Mouse (Mus musculus) neural tube, embryonic 12.5 days (tissue): ENCODE measurements around the gene Fbxo3. TPM values are rescaled to one million over a fixed set of nuclear protein-coding genes. Genes with fewer than 3 reads are reported as not detected.
"Not testable (repeated sequence)": the region's sequence is repeated elsewhere in the genome, so short reads cannot be mapped to it uniquely, and the experiment has no call there.

Experiments used
- ATAC-seq: fragments of 200-750 bp; cut with Nextera tagmentation; 2 replicates; pipeline ENCODE4 v1.8.0; 2017; ENCODE audit warnings: low read depth, mild to moderate bottlenecking, moderate TSS enrichment, moderate library complexity; ENCODE audit not compliant: low FRiP score
- H3K27ac ChIP-seq: fragments of 300-500 bp; sonication (generic); 2 replicates; pipeline ENCODE4 v1.5.1; 2016
- H3K27me3 ChIP-seq: fragments of 300-500 bp; sonication (generic); replicated peaks from 2 replicates; pipeline ENCODE4 v1.6.1; 2016; ENCODE audit warnings: mild to moderate bottlenecking
- H3K36me3 ChIP-seq: fragments of 300-500 bp; sonication (generic); 2 replicates; pipeline ENCODE4 v1.6.1; 2016; ENCODE audit warnings: mild to moderate bottlenecking
- H3K4me1 ChIP-seq: fragments of 300-500 bp; sonication (generic); 2 replicates; pipeline ENCODE4 v1.6.1; 2016
- H3K4me2 ChIP-seq: fragments of 300-500 bp; sonication (generic); replicated peaks from 2 replicates; pipeline ENCODE4 v1.6.1; 2016; ENCODE audit warnings: mild to moderate bottlenecking
- H3K4me3 ChIP-seq: fragments of 300-500 bp; sonication (generic); 2 replicates; pipeline ENCODE4 v1.5.1; 2016
- H3K9ac ChIP-seq: fragments of 300-500 bp; sonication (generic); 2 replicates; pipeline ENCODE4 v1.6.1; 2016; ENCODE audit warnings: mild to moderate bottlenecking
- H3K9me3 ChIP-seq: fragments of 300-500 bp; sonication (generic); 2 replicates; pipeline ENCODE4 v1.6.1; 2016; ENCODE audit warnings: mild to moderate bottlenecking
- WGBS: fragments of 180-500 bp; shearing (Covaris S2); methylation state at CpG from one replicate; pipeline ENCODE4 v1.1.7; 2016; 5-methylcytosine and 5-hydroxymethylcytosine counted together
- polyA plus RNA-seq: library from polyadenylated mRNA; unstranded; fragments of >200 nt; fragmentation: Nextera tagmentation; extraction: Ambion mirVana; gene quantifications from 2 replicates; pipeline ENCODE4 v1.2.1, GENCODE M21; 2016

The Fbxo3 gene
- polyA plus RNA-seq, 1 experiment from 2014 or later, result 57.6 TPM

GRCm38 (mm10) chr2:104007793-104008519 lies 19.6 kb upstream of the Fbxo3 start:
- no peak overlapping the region for H3K4me2 ChIP-seq
- H3K9ac ChIP-seq, result no peak overlapping the region
- WGBS, result 80% methylated on average over 7 of the region's 7 CpGs
- H3K9me3 ChIP-seq, result no peaks in the 10 kb centered on the region
- no peaks in the 10 kb centered on the region for H3K36me3 ChIP-seq
- no peak for ATAC-seq
- no peak overlapping the region for H3K4me3 ChIP-seq
- H3K27me3 ChIP-seq, result no peaks in the 10 kb centered on the region
- H3K27ac ChIP-seq, result no peak overlapping the region
- no peaks in the 10 kb centered on the region for H3K4me1 ChIP-seq

- H3K4me3 ChIP-seq, H3K27me3 ChIP-seq, H3K9me3 ChIP-seq, H3K36me3 ChIP-seq, H3K27ac ChIP-seq, ATAC-seq, H3K9ac ChIP-seq, H3K4me1 ChIP-seq, H3K4me2 ChIP-seq: not testable (repeated sequence)
- WGBS, result 98% methylated on average over 3 of the region's 3 CpGs
These were observed 18.7 kb upstream of the Fbxo3 start for GRCm38 (mm10) chr2:104008853-104009252.

- no peaks in the 10 kb centered on the region for H3K27me3 ChIP-seq
- H3K9me3 ChIP-seq, result no peaks in the 10 kb centered on the region
- no peak overlapping the region for H3K27ac ChIP-seq
- H3K4me1 ChIP-seq, result no peaks in the 10 kb centered on the region
- H3K4me3 ChIP-seq, result no peak overlapping the region
- H3K36me3 ChIP-seq, result no peaks in the 10 kb centered on the region
- H3K4me2 ChIP-seq, result no peak overlapping the region
- 87% methylated on average over 7 of the region's 7 CpGs for WGBS
- ATAC-seq, result no peak
- no peak overlapping the region for H3K9ac ChIP-seq
These were observed 4.4 kb upstream of the Fbxo3 start for GRCm38 (mm10) chr2:104023096-104023495.

GRCm38 (mm10) chr2:104024656-104025055 lies 2.9 kb upstream of the Fbxo3 start:
- Histone ChIP-seq H3K4me2 (no peak overlapping the region), H3K9ac (no peak overlapping the region), H3K27me3 (no peaks in the 10 kb centered on the region), H3K4me1 (peaks cover 13% of the 10 kb centered on the region), H3K4me3 (no peak overlapping the region), H3K36me3 (no peaks in the 10 kb centered on the region), H3K27ac (no peak overlapping the region), H3K9me3 (no peaks in the 10 kb centered on the region)
- no peak for ATAC-seq
- WGBS, result 92% methylated on average over 4 of the region's 4 CpGs

- H3K9me3 ChIP-seq, result no peaks in the 10 kb centered on the region
- under 1% methylated on average over 32 of the region's 32 CpGs for WGBS
- no peaks in the 10 kb centered on the region for H3K27me3 ChIP-seq
- peak within 1 kb of the TSS; percentile 92 for H3K4me2 ChIP-seq
- H3K4me1 ChIP-seq, result peaks cover 14% of the 10 kb centered on the region
- peak; percentile 72 for ATAC-seq
- H3K36me3 ChIP-seq, result peaks cover 5% of the 10 kb centered on the region; the same call in 1 of the 2 replicates
- H3K27ac ChIP-seq, result 0 out of 2 replicates have a peak within 1 kb of the TSS, but pooled peaks have one; percentile 18
- H3K4me3 ChIP-seq, result peak within 1 kb of the TSS; percentile 71
- peak within 1 kb of the TSS; percentile 84 for H3K9ac ChIP-seq
These were observed 710 bp downstream of the Fbxo3 start, which contains the start of gene 4931422A03Rik for GRCm38 (mm10) chr2:104028139-104028723. Gene 4931422A03Rik (minus strand): TSS chr2:104028361.

- Histone ChIP-seq H3K4me2 (peak overlapping the region; percentile 92), H3K27me3 (no peaks in the 10 kb centered on the region), H3K36me3 (peaks cover 8% of the 10 kb centered on the region), H3K9ac (no peak overlapping the region), H3K27ac (no peak overlapping the region), H3K4me3 (no peak overlapping the region), H3K4me1 (peaks cover 14% of the 10 kb centered on the region), H3K9me3 (no peaks in the 10 kb centered on the region)
- ATAC-seq, result no peak
- WGBS, result 79% methylated on average over 2 of the region's 2 CpGs
These were observed 1.6 kb downstream of the Fbxo3 start for GRCm38 (mm10) chr2:104029074-104029473.

GRCm38 (mm10) chr2:104030381-104030780 lies 2.9 kb downstream of the Fbxo3 start:
- no peak for ATAC-seq
- Histone ChIP-seq H3K27ac (no peak overlapping the region), H3K4me2 (no peak overlapping the region), H3K36me3 (peaks cover 10% of the 10 kb centered on the region), H3K4me3 (no peak overlapping the region), H3K4me1 (peaks cover 14% of the 10 kb centered on the region), H3K9ac (no peak overlapping the region), H3K9me3 (no peaks in the 10 kb centered on the region), H3K27me3 (no peaks in the 10 kb centered on the region)
- WGBS, result 88% methylated on average over 3 of the region's 3 CpGs

- no peak for ATAC-seq
- Histone ChIP-seq H3K9ac (no peak overlapping the region), H3K4me1 (peaks cover 14% of the 10 kb centered on the region), H3K4me3 (no peak overlapping the region), H3K4me2 (no peak overlapping the region), H3K27ac (no peak overlapping the region), H3K36me3 (peaks cover 21% of the 10 kb centered on the region), H3K27me3 (no peaks in the 10 kb centered on the region), H3K9me3 (no peaks in the 10 kb centered on the region)
- WGBS, result 95% methylated on average over 3 of the region's 3 CpGs
These were observed 4.5 kb downstream of the Fbxo3 start for GRCm38 (mm10) chr2:104032056-104032455.

GRCm38 (mm10) chr2:104034832-104035472 lies 7.4 kb downstream of the Fbxo3 start:
- no peaks in the 10 kb centered on the region for H3K4me1 ChIP-seq
- no peak overlapping the region for H3K4me2 ChIP-seq
- no peak overlapping the region for H3K4me3 ChIP-seq
- H3K36me3 ChIP-seq, result peaks cover 30% of the 10 kb centered on the region
- H3K27me3 ChIP-seq, result no peaks in the 10 kb centered on the region
- 35% methylated on average over 3 of the region's 3 CpGs for WGBS
- no peaks in the 10 kb centered on the region for H3K9me3 ChIP-seq
- H3K9ac ChIP-seq, result no peak overlapping the region
- ATAC-seq, result no peak
- no peak overlapping the region for H3K27ac ChIP-seq

GRCm38 (mm10) chr2:104035595-104035994 lies 8.1 kb downstream of the Fbxo3 start:
- Histone ChIP-seq H3K27ac (no peak overlapping the region), H3K9ac (no peak overlapping the region), H3K4me3 (no peak overlapping the region), H3K36me3 (peaks cover 35% of the 10 kb centered on the region), H3K27me3 (no peaks in the 10 kb centered on the region), H3K4me2 (no peak overlapping the region), H3K4me1 (no peaks in the 10 kb centered on the region), H3K9me3 (no peaks in the 10 kb centered on the region)
- WGBS, result 92% methylated on average over 6 of the region's 6 CpGs
- no peak for ATAC-seq

- H3K27ac ChIP-seq, result no peak overlapping the region
- 78% methylated on average over 3 of the region's 3 CpGs for WGBS
- H3K9ac ChIP-seq, result no peak overlapping the region
- H3K9me3 ChIP-seq, result no peaks in the 10 kb centered on the region
- no peak overlapping the region for H3K4me2 ChIP-seq
- no peaks in the 10 kb centered on the region for H3K27me3 ChIP-seq
- H3K36me3 ChIP-seq, result peaks cover 35% of the 10 kb centered on the region
- ATAC-seq, result no peak
- H3K4me3 ChIP-seq, result no peak overlapping the region
- H3K4me1 ChIP-seq, result no peaks in the 10 kb centered on the region
These were observed 8.8 kb downstream of the Fbxo3 start for GRCm38 (mm10) chr2:104036316-104036715.

- H3K27ac ChIP-seq, result no peak overlapping the region
- H3K9me3 ChIP-seq, result no peaks in the 10 kb centered on the region
- 43% methylated on average over 2 of the region's 2 CpGs for WGBS
- no peaks in the 10 kb centered on the region for H3K27me3 ChIP-seq
- H3K9ac ChIP-seq, result no peak overlapping the region
- H3K4me2 ChIP-seq, result no peak overlapping the region
- no peak for ATAC-seq
- no peak overlapping the region for H3K4me3 ChIP-seq
- H3K4me1 ChIP-seq, result no peaks in the 10 kb centered on the region
- H3K36me3 ChIP-seq, result peaks cover 31% of the 10 kb centered on the region
These were observed 10.7 kb downstream of the Fbxo3 start for GRCm38 (mm10) chr2:104038236-104038635.
